Mouse (Mus musculus): ENCODE results near the gene Bfar. TPM values are rescaled to one million over a fixed set of nuclear protein-coding genes. Genes with fewer than 3 reads are reported as not detected.

Bfar gene
- 27.8 and 30.8 TPM in 2 replicates for polyA plus RNA-seq (2015; fragmentation: Nextera tagmentation; extraction: Ambion mirVana)

DNA sequence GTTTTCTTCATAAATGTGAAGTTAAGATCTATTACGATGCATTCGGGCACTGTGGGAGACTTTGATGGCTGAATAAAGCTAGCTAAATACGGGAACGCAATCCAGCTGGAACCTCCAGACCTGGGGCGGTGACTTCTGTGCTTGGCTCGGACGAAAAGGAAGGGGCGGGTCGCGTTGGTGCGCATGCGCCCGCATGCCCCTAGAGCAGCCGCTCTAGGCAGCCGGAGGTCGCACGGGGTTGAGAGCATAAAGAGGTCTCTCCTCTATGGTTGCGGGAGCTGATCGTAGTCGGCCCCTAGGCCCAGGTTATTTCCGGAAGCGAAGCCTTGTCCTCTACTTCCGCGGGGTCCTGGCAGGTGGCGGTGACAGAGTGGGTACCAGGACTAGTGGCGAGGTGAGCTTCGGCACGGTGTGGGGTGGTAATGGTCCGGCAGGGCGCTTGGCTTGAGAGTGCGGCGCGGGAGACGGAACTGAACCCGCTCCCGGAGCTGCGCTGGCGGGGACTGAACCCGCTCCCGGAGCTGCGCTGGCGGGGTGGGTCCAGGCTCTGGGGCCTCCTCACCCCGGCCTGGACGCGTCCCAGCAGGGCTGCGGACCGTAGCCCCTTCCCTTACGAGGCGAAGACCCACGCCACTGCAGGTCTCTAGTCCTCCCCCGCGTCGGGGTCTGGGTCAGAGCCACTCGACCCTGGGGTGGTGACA, at the start of gene Bfar, which contains the start of gene 3110001I22Rik:
Gene Bfar (plus strand): TSS at position 174 of the 701 bp plus-strand sequence.
Gene 3110001I22Rik (plus strand): TSS at position 245 of the 701 bp plus-strand sequence.

GRCm38 (mm10) chr16:13667878-13668343, 3.7 kb upstream of the Bfar start, which contains the start of gene Parn:
Gene Parn, minus strand, starts transcription at chr16:13668170.

GRCm38 (mm10) chr16:13730285-13731255, 58.9 kb downstream of the Bfar start, which contains the start of gene Pla2g10:
Gene Pla2g10, minus strand, starts transcription at chr16:13730983.

Other genes with a start within 250 kb of the Bfar start
- 15.3 and 15.9 TPM in 2 replicates for gene Parn, start 3.7 kb upstream of the Bfar start, polyA plus RNA-seq (2015; fragmentation: Nextera tagmentation; extraction: Ambion mirVana)
- gene 3110001I22Rik, start 71 bp downstream of the Bfar start, polyA plus RNA-seq (2015; fragmentation: Nextera tagmentation; extraction: Ambion mirVana): 1.6 and 1.9 TPM in 2 replicates
- not detected in 2 replicates for gene Pla2g10, start 59.1 kb downstream of the Bfar start, polyA plus RNA-seq (2015; fragmentation: Nextera tagmentation; extraction: Ambion mirVana)
- 27.3 and 30.3 TPM in 2 replicates for gene Rrn3, start 108.8 kb downstream of the Bfar start, polyA plus RNA-seq (2015; fragmentation: Nextera tagmentation; extraction: Ambion mirVana)
- 114 and 122 TPM in 2 replicates for gene Ntan1, start 147.0 kb downstream of the Bfar start, polyA plus RNA-seq (2015; fragmentation: Nextera tagmentation; extraction: Ambion mirVana)
- 36.5 and 43.2 TPM in 2 replicates for gene Pdxdc1, start 231.3 kb downstream of the Bfar start, polyA plus RNA-seq (2015; fragmentation: Nextera tagmentation; extraction: Ambion mirVana)
- 2.3 and 2.5 TPM in 2 replicates for gene Mpv17l, start 231.3 kb downstream of the Bfar start, polyA plus RNA-seq (2015; fragmentation: Nextera tagmentation; extraction: Ambion mirVana)

Measured in skeletal muscle tissue, postnatal 0 days (tissue).